Mouse (Mus musculus) layer of hippocampus, adult 8-10 months (tissue): ENCODE results near the gene Lmln. TPM values are rescaled to one million over a fixed set of nuclear protein-coding genes. Genes with fewer than 3 reads are reported as not detected.
"Not testable (repeated sequence)": the region's sequence is repeated elsewhere in the genome, so short reads cannot be mapped to it uniquely, and the experiment has no call there.

ENCODE experiments used
- DNase-seq, 2 experiments: peaks; one replicate each; pipeline ENCODE4 v3.0.0; 2022; ENCODE audit warnings: low spot score in 2 of 2
- total RNA-seq, 4 experiments: library from RNA; stranded (reverse); gene quantifications; 2 replicates each; pipeline ENCODE4 v1.2.4; 2022

The Lmln gene
- total RNA-seq, result 10 to 100 TPM; 14.2 to 20.7 (median 16.2) TPM

DNA sequence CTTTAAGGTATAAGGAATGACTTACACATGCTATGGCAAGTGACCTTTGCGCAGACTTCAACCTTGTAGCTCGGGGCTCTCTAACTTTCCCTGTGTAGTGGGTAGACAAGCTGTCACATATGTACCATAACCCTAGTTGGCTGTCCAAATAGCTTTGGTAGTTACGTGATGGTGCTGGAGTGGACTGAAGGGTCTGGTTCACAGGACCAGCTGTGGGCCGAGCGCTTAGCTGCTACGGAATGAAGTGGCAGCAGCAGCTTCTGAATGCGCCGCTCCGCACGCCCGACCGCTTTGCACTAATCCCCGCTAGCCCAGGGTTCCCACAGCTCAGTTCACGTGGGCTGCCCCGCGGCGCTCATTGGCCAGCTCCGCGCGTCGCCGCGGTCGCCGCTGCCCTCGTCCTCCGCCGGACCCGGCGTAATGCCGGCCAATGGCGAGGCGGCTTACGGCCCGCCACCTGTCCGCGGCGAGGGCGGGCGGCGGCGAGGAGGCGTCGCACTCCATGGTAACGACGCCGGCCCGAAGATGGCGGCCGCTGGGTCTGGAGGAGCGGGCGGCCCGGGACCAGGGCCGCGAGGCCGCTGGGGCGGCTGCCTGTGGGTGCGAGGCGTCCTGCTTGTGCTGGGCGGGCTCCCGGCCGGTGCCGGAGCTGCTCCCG lies at the start of gene Lmln:
Lmln (plus strand) TSS at position 498 of the 658 bp plus-strand sequence.
- DNase-seq, result peak; percentile 83 to 88

DNA sequence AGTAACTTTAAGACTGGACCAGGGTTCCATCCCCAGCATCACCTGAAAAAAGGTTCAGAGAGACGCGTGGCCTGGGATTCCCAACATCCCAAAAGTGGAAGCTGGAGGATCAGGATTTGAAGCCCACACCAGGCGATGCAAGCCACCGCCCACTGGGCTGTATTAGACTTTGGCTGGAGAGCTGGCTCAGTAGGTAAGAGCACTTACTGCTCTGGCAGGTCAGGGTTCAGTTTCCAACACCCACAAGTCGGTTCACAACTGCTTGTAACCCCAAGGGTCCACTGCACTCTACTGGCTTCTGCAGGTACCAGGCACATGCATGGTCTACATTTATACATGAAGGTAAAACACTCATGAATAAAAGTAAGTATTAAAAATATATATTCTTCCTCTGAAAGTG lies 48.5 kb upstream of the Lmln start:
- no peak for DNase-seq

DNA sequence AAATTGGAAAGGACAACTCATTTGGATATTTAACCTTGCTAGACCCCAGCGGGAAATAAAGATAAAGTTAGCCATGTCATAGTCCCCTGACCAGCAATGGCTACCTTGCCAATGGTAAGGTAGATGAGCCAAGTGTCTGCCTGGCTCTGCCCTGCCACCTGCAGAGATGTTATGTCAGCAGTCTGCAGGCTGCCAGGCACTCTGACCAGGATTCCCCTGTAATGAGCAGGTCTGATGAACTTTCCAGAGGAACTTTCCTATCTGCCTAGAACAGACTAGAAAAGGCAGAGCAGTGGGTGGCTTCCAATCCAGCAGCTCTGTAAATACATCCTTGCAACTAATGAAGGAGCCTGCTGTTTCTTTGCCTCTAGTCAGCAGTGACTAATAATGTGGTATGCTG lies 47.4 kb upstream of the Lmln start:
- no peak for DNase-seq

DNA sequence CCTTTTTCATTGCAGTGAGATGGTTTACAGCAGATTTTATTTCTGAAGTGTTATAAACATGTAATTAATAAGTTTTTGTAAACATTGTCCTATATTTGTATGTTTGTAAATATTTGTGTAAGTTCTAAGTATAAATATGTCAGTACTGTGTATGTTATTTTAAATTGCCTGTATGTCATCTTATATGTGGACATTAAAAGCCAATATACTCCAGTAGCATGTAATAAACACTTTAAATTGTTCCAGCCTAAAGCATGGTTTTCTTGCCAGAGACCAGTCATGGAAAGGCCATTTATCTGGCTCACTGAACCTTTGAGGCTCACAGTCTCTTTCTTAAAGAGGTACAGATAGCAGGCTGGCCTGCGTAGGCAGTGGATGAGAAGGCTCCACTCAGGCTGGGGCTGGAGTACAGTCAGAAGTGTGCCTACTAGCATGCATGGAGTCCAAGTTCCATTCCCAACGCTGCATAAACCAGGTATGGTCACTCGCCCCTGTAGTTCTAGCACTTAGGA lies 46.9 kb upstream of the Lmln start:
- no peak for DNase-seq

DNA sequence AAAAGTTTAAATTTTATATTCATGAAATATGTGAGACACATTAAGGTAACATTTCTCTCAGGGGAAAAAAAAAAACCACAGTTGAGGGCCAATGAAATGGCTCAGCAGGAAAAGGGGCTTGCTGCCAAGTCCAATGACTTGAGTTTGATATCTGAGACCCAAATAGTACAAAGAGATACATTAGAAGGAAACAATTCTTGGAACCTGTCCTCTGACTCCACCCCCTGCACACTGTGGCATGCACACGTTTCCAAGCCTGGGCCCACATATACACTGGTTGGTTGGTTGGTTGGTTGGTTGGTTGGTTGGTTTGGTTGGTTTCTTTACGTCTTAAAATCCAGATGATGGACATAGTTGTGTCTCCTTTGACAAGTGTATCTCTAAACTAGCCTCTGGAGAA lies 46.3 kb upstream of the Lmln start:
- DNase-seq, result no peak

DNA sequence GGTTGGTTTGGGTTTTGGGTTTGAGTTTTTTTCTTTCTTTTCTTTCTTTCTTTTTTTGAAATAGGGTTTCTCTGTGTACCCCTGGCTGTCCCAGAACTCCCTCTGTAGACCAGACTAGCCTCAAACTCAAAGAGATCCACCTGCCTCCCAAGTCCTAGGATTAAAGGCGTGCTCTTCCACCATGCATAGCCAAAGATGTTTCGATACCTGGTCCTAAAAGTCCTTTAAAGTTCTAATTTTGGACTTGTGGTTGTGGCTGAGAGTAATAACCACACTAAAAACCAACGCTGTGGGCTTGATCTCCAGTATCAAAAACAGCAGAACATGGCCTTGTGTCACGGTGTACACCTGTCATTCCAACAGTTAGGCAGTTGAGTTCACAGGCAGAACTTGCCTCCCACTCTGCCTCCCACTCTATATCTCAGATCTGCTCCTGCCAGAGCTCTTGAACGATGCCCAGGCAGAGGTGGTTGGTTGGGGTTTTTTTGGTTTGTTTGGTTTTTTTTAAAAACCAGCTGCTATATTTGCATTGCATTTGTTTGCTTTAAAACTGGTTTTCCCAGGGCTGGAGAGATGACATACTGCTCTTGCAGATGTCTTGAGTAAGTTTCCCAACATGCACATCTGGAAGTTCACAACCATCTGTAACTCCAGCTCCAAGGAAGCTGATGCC lies 44.5 kb upstream of the Lmln start:
- no peak for DNase-seq

DNA sequence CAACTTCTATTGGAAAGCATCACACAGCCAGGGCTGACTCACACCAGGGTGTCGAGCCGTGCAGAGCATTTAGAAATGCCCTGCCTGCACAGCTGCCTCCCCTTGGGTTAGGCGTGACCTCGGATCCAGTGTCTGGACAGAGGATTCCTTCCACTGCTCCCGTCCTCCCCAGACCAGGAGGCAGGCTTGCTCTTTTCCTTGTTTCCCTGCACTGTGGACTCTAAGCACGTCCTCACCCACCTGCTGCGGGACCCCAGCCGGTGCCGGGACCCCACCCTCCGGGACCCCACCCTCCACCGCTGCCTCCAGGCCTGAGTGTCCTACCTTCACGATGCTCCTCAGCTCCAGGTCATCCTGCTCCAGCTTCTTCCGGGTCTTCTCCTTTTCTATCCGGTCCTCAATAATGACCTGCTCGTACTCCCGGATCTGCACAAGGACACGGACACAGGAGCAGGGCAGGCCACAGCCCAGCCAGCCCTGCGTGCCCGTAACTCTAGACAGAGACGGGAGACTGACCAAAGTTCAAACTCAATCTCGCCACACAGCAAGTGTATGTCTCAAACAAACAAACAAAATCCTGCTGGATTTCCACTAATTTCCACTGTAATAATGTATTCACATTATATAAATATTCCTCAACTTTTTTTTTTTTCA lies 43.1 kb upstream of the Lmln start:
- DNase-seq, result no peak

DNA sequence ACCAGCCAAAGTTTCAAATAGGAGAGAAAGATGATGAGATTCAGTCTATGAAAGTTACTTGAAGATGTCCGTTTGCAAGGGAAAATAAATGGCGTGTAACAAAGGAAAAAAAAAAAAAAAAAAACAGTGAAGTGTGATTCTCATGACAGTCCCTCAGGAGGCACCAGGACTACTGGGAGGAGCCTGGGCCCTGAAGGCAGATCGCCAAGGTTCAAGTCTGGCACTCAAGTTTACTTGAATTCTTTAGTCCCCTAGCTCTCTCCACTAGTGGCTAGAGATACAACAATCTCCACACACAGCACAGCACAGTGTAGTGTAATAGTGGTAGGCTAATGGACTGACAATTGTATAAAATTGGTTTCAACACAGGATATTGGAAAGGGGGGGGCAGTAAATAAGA lies 40.9 kb upstream of the Lmln start:
- DNase-seq, result no peak

DNA sequence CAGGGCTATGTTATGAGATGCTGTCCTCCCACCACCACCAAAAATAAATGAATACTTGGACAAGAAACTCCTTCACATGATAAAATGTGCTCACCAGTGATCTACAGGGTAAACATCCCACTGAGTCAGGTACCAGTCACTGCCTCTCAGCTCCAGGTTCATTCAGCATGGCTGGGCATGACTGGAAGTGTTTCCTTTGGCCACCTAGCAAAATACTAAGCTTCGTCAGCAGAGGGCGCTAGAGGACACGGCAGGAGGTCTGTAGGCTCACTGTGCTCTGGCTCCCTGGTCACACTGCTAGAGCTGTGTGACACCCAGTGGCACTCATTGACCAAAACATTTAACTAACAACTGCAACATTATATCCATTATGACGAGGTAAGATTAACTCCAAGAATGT lies 38.6 kb upstream of the Lmln start:
- peak; percentile 61 to 86 for DNase-seq

DNA sequence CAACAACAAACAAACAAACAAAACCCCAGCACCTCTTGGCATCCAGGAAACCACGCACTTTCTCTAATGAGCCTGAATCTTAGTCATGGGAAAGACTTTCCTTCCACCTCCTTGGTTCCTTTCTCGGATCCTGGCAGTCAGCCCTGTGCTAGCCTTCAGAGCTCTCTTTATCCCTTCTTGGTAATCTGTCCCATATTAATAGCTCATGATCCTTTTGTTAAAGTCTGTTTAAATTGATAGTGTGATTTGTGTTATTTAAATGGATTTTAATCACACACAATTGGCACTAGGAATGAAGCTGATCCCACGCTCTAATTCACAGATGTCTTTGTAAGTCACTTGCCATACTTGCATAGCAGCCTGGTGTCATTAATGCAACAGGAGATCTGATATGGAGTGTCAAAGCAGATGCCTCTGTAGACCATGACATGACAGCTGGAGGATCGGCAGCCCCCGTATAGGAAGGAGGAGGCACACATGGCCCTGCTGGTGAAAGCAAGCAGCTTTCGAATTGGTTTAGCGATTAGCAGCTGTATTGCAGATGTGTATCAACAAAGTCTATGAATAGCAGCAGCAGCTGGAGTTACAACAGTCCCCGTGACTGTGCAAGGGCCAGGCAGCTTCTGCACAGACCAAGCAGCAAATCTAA lies 37.7 kb upstream of the Lmln start:
- peak; percentile 42 to 56 for DNase-seq

DNA sequence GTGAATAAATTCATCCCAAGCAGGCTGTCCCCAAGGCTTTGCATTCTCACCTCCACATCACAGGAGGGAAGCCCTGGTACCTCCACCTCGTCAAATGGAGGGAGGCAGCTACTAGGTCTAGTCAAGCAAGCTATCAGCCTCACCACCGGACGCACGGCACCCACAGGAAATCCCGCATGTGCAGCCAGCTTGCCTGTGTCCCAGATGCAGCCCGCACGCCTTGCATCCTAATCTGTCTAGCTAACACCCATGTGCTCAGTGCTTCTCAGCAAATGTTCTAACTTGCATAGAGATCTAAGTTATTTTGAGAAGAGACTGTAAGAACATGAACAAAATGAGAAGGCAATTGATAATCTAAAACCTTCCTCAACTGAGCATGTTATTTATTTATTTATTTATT lies 36.0 kb upstream of the Lmln start:
- DNase-seq, result no peak

DNA sequence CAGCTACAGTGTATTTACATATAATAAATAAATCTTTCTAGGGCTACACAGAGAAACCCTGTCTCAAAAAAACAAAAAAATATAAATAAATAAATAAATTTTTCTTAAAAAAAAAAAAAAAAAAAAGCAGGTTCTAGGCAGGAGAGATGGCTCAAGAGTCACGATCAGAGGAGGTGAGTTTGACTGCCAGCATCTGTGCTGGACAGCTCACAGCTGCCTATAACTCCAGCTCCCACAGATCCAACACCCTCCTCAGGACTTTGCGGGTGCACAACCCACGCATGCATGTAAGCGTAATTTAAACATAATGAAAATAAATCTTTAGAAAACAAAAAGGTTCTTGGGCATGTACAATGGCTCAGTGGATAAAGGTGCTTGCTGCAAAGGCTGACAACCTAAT lies 26.3 kb upstream of the Lmln start:
- no peak for DNase-seq

DNA sequence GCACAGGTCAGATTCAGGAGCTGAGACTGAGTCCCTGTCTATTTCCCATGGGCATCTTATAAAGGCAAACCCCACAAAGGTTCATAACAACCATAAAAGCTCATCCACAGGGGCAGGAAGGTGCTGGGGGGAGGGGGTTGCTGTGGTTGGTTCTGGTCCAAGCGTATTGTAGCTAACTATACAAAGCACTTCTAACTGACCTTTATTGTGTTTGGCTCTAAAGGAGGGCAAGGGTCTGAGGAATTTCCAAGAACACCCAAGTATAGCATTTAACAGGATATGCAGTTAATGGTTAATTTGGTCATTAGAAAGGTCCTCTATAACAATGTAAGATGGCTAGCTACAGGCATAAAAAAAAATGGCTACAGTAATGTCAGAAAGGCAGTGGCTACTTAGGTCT lies 19.6 kb upstream of the Lmln start:
- no peak for DNase-seq

DNA sequence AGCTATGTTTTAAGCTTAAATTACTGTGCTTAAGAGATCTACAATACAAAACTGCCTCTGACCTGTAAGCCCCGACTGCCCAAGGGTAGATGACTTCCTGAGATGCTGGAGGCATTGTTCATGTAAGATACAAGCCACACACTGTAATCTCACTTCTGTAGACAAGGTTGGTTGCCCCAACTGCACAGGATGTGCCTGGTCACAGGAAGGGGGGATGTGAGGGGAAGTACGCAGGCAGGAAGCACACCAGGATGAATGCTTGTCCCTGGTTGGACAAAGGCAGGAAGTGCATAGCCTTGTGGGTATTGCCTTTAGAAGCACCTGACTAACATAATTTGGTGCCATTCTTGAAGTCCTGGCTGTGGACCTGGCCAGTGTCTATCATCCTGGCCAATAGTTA lies 19.1 kb upstream of the Lmln start:
- DNase-seq, result no peak

DNA sequence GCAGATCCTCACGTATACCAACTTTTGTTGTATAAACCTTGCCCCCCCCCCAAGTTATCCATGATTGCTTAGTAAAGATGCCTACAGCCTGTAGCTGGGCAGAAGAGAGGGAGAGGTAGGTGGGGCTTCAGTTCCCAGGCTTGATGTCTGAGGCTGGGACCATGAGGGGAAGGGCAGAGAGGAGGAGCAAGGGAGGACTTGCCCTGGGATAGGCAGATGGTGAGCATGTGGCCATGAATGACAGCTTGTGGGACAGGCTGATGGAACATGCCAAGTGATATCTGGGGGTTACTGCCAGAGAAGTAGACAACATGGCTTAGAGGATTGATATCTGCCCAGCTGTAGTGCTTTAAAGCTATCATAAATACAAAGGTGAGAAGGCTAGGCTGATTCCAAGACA lies 14.3 kb upstream of the Lmln start:
- DNase-seq, result no peak

DNA sequence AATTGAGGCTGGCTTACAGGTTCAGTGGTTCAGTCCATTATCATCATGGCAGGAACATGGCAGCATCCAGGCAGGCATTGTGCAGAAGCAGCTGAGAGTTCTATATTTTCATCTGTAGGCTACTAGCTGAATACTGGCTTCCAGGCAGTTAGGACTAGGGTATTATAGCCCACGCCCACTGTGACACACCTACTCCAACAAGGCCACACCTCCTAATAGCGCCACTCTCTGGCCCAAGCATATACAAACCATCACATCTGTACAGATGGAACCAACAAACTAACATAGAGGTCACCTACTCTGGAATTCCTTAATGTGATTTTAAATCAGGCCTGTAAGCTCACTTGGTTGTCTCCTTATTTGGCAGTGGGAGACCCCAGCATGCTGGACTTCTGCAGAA lies 13.6 kb upstream of the Lmln start:
- DNase-seq, result no peak

DNA sequence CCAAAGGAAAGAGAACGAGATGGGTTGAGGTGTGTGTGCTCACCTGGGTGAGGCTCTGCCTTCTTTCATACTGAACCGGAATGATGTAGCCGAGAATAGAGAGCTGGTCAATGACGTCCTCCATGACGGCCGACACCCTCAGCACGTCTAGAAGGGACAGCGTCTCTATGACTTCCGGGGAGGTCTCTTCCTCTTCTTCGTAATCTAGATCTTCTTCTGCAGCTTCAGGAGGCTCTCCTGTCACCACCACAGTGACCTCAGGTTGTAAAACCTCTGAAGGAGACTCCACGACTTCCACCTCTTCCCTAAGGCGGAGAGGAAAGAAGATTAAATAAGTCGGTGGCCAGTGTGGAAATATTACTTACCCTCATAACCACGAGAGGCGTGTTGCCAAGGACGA lies 12.5 kb upstream of the Lmln start:
- DNase-seq, result no peak

DNA sequence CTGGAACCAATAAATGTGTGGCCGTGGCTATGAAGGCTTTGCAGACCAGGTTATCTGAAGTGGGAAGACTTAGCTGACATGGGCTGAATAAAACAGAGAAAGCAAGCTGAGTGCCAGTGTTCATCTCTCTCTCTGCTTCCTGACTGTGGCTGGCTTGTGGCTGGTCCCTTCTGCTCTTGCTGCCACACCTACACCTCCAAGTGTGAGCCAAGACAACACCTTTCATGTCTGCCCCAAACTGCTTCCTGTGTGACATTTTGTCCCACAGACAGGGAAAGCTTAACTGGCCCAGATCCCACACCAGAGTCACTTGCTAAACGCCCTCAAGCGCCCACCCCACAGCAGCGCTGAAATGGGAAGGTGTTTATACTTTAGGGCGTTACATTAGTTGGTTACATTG lies 9.2 kb upstream of the Lmln start:
- no peak for DNase-seq

DNA sequence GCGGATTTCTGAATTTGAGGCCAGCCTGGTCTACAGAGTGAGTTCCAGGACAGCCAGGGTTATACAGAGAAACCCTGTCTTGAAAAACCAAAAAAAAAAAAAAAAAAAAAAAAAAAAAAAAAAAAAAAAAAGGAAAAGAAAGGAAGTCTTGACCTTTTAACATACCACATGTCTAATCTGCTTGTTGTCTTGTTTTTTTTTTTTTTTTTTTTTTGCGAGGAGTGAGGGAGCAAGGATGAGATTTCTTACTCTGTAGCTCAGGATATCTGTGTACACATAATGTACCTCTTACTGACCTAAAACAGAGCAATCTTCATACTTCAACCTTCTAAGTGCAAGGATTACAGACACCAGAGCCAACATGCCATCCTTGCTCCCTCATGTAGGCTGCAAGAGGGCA lies 7.4 kb upstream of the Lmln start:
- DNase-seq, result not testable (repeated sequence)

DNA sequence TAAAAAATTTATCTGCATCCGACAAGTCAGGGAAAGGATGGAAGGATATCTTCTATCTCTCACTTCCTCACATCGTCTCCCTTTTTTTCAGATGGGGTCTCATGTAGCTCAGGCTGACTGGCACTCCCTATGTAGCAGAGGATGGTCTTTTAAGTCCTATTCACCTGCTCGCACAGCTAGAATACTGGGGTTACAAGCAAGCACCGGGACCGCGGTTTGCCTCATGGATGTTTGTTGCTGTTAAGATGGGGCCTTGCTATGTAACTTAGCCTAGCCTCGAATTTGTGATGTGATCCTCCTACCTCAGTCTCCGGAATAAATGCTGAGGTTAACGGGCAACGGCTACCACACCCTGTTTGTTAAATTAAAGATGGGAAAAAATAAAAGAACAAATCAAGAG lies 6.7 kb upstream of the Lmln start:
- DNase-seq, result peak in 1 of 2 experiments; percentile 9

DNA sequence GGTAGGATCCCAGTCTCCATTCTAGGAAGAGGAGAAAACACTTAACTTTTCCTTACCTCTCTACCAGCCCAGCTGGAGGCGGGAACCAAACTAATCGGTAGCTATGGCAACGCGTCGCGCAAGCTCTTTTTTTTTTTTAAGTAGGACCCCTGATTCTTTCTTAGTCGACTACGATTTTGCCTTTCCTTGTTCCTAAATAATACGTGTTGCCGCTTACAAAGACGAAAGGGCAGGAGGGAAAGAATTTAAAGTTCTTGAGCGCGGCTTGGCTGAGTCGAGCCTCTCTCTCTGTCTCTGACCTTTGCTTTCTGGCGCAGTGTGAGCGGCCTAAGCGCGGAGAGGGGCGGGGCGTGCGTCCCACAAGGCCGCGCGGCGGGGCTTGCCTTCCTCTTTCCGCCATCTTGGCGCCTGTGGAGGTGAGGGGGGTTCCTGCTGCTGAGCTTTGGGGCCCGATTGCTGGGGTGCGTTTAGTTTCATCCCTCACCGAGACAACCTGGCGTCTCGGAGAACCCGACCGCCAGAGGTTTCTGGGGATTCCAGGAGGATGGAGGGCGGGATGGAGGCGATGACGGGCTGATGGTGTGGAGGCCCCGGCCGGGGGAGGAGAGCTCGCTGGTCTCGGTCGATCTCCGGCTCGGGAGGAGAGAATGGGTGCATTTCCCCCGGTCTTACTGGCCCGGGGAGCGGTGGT lies 6.1 kb upstream of the Lmln start, which contains the start of the genes Iqcg and Rpl35a:
Iqcg (minus strand) TSS at position 124 of the 691 bp plus-strand sequence.
Rpl35a (plus strand) TSS at position 359 of the 691 bp plus-strand sequence.
- peak; percentile 76 to 89 for DNase-seq
